Mouse (Mus musculus): ENCODE results near the gene Mbd6. TPM values are rescaled to one million over a fixed set of nuclear protein-coding genes. Genes with fewer than 3 reads are reported as not detected.

Mbd6 gene
- polyA plus RNA-seq, 1 experiment from 2014 or later = 17.5 TPM

DNA sequence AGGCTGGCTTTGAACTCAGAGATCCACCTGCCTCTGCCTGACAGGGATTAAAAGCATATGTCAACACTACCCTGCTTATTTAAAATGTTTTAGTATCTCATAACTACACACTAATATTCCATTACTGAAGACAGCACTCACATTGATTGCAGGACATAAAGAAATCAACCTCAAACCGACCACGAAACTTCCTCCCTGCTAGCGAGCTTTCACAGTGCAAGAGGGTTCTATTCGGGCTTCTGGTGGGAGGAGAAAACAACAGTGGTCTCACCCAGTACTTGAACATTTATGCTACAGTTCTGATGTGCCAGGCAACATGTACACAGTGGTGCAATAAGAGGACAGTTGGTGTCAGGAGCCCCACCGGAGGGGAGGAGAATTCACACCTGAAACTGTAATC, 38.0 kb downstream of the Mbd6 start:
- no peaks in the 10 kb centered on the region; the same call in 1 of the 2 replicates for H3K4me1 ChIP-seq
- H3K9me3 ChIP-seq = no peaks in the 10 kb centered on the region
- no peak for ATAC-seq (replicated peaks)
- H3K4me3 ChIP-seq = no peak overlapping the region
- no peak overlapping the region for H3K9ac ChIP-seq (replicated peaks)
- 89% methylated on average over 5 of the region's 5 CpGs for WGBS
- no peak overlapping the region for H3K4me2 ChIP-seq (replicated peaks)
- no peaks in the 10 kb centered on the region for H3K27me3 ChIP-seq
- peaks cover 24% of the 10 kb centered on the region for H3K36me3 ChIP-seq
- H3K27ac ChIP-seq (replicated peaks) = no peak overlapping the region

DNA sequence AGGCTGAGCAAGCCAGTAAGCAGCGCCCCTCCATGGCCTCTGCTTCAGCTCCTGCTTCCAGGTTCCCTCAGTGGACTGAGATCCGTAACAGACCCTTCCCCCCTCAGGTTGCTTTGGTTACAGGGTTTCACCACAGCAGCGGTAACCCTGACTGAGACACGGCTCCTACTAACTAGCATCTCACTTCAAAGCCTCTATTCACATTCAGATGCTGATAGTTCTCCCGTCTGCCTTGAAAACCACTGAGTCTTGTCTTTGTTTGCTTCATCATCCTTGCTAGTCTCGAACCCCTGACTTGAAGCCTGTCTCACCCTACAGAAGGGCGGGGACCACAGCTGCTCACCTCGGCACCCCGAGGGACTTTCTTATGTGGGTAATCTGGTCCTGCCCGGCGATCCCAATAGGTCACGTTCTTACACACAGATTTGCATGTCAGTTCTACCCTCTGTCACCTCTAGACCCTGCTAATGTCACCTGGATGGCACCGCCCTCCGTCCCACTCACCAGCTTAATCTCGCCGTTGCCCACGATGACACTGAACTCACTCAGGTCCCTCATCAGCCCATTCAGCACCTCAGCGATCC, 50.5 kb downstream of the Mbd6 start:
- Histone ChIP-seq H3K4me2 (replicated peaks) (no peak overlapping the region), H3K9ac (replicated peaks) (no peak overlapping the region), H3K27ac (replicated peaks) (no peak overlapping the region), H3K27me3 (no peaks in the 10 kb centered on the region), H3K9me3 (no peaks in the 10 kb centered on the region), H3K36me3 (peaks cover 80% of the 10 kb centered on the region), H3K4me1 (no peaks in the 10 kb centered on the region), H3K4me3 (no peak overlapping the region)
- WGBS = 78% methylated on average over 18 of the region's 18 CpGs
- no peak for ATAC-seq (replicated peaks)

DNA sequence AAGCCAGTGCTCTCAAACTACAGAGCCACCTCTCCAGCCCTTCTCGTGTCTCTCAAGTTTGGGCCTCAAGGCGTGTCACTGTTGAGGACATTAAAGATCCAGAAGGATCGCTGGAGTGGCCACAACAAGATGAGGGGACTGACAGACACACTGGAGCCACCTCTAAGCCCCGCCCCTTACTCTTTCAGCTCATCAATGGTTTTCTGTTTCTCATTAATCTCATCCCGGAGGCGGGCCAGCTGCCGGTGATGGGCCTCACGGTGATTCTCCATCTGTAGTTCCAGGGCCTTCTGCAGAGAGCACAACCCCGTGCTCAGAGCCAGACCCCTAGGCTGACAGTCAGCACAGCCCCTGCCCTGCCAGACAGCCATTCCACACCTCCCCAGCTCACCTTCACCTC, 52.3 kb downstream of the Mbd6 start:
- H3K36me3 ChIP-seq = peaks cover 78% of the 10 kb centered on the region
- no peaks in the 10 kb centered on the region for H3K4me1 ChIP-seq
- no peak overlapping the region for H3K4me2 ChIP-seq (replicated peaks)
- ATAC-seq (replicated peaks) = no peak
- no peak overlapping the region for H3K4me3 ChIP-seq
- H3K9me3 ChIP-seq = no peaks in the 10 kb centered on the region
- WGBS = 50% methylated on average over 9 of the region's 9 CpGs
- H3K27ac ChIP-seq (replicated peaks) = no peak overlapping the region
- no peak overlapping the region for H3K9ac ChIP-seq (replicated peaks)
- H3K27me3 ChIP-seq = no peaks in the 10 kb centered on the region

DNA sequence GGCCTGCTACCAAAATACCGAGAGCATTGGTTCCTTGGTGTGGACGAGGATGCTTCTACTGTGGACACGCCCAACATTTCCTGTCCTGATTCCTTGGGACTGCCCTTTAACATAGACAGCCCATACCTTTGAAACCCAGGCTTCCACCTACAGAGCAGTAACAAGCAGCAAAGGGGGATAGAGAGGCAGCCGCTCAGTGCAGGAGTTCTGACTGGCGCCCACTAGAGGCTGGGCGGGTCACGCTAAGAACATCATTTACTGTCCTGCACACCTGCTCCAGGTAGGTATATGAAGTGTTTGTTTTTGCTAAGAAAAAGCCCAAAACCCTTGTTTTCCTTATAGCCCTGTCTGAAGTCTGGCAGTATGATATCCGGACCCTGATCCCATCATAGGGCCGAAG, 55.7 kb downstream of the Mbd6 start:
- Histone ChIP-seq H3K27ac (replicated peaks) (no peak overlapping the region), H3K9ac (replicated peaks) (no peak overlapping the region), H3K9me3 (no peaks in the 10 kb centered on the region), H3K27me3 (no peaks in the 10 kb centered on the region), H3K36me3 (peaks cover 76% of the 10 kb centered on the region), H3K4me3 (no peak overlapping the region), H3K4me1 (no peaks in the 10 kb centered on the region), H3K4me2 (replicated peaks) (no peak overlapping the region)
- no peak for ATAC-seq (replicated peaks)
- WGBS = 81% methylated on average over 9 of the region's 9 CpGs

Other genes with a start within 250 kb of the Mbd6 start
- 20.6 and 22.7 TPM in 2 replicates for gene Mettl1, start 247.6 kb downstream of the Mbd6 start, polyA plus RNA-seq (2015; fragmentation: Nextera tagmentation; extraction: Ambion mirVana)
- gene Eef1akmt3, start 247.5 kb downstream of the Mbd6 start, polyA plus RNA-seq (2015; fragmentation: Nextera tagmentation; extraction: Ambion mirVana) = 0.14 and 0.28 TPM in 2 replicates
- 0.11 and 0.15 TPM in 2 replicates for gene Cyp27b1, start 240.8 kb downstream of the Mbd6 start, polyA plus RNA-seq (2015; fragmentation: Nextera tagmentation; extraction: Ambion mirVana)
- 5.6 and 7.0 TPM in 2 replicates for gene March9, start 228.8 kb downstream of the Mbd6 start, polyA plus RNA-seq (2015; fragmentation: Nextera tagmentation; extraction: Ambion mirVana)
- 1,729 and 1,809 TPM in 2 replicates for gene Cdk4, start 225.5 kb downstream of the Mbd6 start, polyA plus RNA-seq (2015; fragmentation: Nextera tagmentation; extraction: Ambion mirVana)
- gene Tspan31, start 218.8 kb downstream of the Mbd6 start, polyA plus RNA-seq (2015; fragmentation: Nextera tagmentation; extraction: Ambion mirVana) = 118 and 122 TPM in 2 replicates
- 2.9 and 3.0 TPM in 2 replicates for gene Agap2, start 213.7 kb downstream of the Mbd6 start, polyA plus RNA-seq (2015; fragmentation: Nextera tagmentation; extraction: Ambion mirVana)
- gene Os9, start 167.9 kb downstream of the Mbd6 start, polyA plus RNA-seq (2015; fragmentation: Nextera tagmentation; extraction: Ambion mirVana) = 110 and 117 TPM in 2 replicates
- 35.1 and 36.7 TPM in 2 replicates for gene B4galnt1, start 123.8 kb downstream of the Mbd6 start, polyA plus RNA-seq (2015; fragmentation: Nextera tagmentation; extraction: Ambion mirVana)
- gene Slc26a10, start 108.4 kb downstream of the Mbd6 start, polyA plus RNA-seq (2015; fragmentation: Nextera tagmentation; extraction: Ambion mirVana) = 1.4 and 2.1 TPM in 2 replicates
- 31.4 and 32.3 TPM in 2 replicates for gene Arhgef25, start 98.9 kb downstream of the Mbd6 start, polyA plus RNA-seq (2015; fragmentation: Nextera tagmentation; extraction: Ambion mirVana)
- 211 and 222 TPM in 2 replicates for gene Dtx3, start 93.3 kb downstream of the Mbd6 start, polyA plus RNA-seq (2015; fragmentation: Nextera tagmentation; extraction: Ambion mirVana)
- 24.9 and 26.1 TPM in 2 replicates for gene Pip4k2c, start 77.4 kb downstream of the Mbd6 start, polyA plus RNA-seq (2015; fragmentation: Nextera tagmentation; extraction: Ambion mirVana)
- 76.4 and 80.6 TPM in 2 replicates for gene Kif5a, start 25.7 kb downstream of the Mbd6 start, polyA plus RNA-seq (2015; fragmentation: Nextera tagmentation; extraction: Ambion mirVana)
- 320 and 321 TPM in 2 replicates for gene Dctn2, start 22.6 kb downstream of the Mbd6 start, polyA plus RNA-seq (2015; fragmentation: Nextera tagmentation; extraction: Ambion mirVana)
- 130 and 137 TPM in 2 replicates for gene Mars, start 22.8 kb upstream of the Mbd6 start, polyA plus RNA-seq (2015; fragmentation: Nextera tagmentation; extraction: Ambion mirVana)
- 0.62 and 1.1 TPM in 2 replicates for gene Arhgap9, start 32.9 kb upstream of the Mbd6 start, polyA plus RNA-seq (2015; fragmentation: Nextera tagmentation; extraction: Ambion mirVana)
- gene Gli1, start 53.0 kb upstream of the Mbd6 start, polyA plus RNA-seq (2015; fragmentation: Nextera tagmentation; extraction: Ambion mirVana) = 1.2 and 1.5 TPM in 2 replicates
- gene Inhbe, start 65.4 kb upstream of the Mbd6 start, polyA plus RNA-seq (2015; fragmentation: Nextera tagmentation; extraction: Ambion mirVana) = 0.04 TPM in 1 of 2 replicates, not detected in the other
- not detected in 2 replicates for gene Inhbc, start 81.4 kb upstream of the Mbd6 start, polyA plus RNA-seq (2015; fragmentation: Nextera tagmentation; extraction: Ambion mirVana)
- gene R3hdm2, start 91.3 kb upstream of the Mbd6 start, polyA plus RNA-seq (2015; fragmentation: Nextera tagmentation; extraction: Ambion mirVana) = 39.2 and 43.6 TPM in 2 replicates
- 1.5 and 1.6 TPM in 2 replicates for gene Stac3, start 212.7 kb upstream of the Mbd6 start, polyA plus RNA-seq (2015; fragmentation: Nextera tagmentation; extraction: Ambion mirVana)
- 17.1 and 18.0 TPM in 2 replicates for gene Ndufa4l2, start 225.9 kb upstream of the Mbd6 start, polyA plus RNA-seq (2015; fragmentation: Nextera tagmentation; extraction: Ambion mirVana)
- 75.2 and 78.5 TPM in 2 replicates for gene Shmt2, start 233.4 kb upstream of the Mbd6 start, polyA plus RNA-seq (2015; fragmentation: Nextera tagmentation; extraction: Ambion mirVana)
- gene Nxph4, start 245.5 kb upstream of the Mbd6 start, polyA plus RNA-seq (2015; fragmentation: Nextera tagmentation; extraction: Ambion mirVana) = 38.9 and 40.2 TPM in 2 replicates

Measured in forebrain, embryonic 15.5 days (tissue).